18 mouse cellular contexts compared by ENCODE assay signal in genomic region chr4:150326005-150326404, GRCm38 (mm10). TPM values are rescaled to one million over a fixed set of nuclear protein-coding genes. Genes with fewer than 3 reads are reported as not detected.
DNase-seq lines count a peak whose midpoint lies in the region; ATAC-seq lines count a peak whose summit lies in the region.
"Had no signal": no experiment of that assay in that cellular context is flagged by ENCODE, and none has a peak within 500 bp of the region (broad histone marks: within the 10 kb centered on the region; RNA-seq: fewer than 3 reads in every experiment).

No protein-coding gene starts in this region.

- 0 out of 2 replicates have a peak overlapping the region, but pooled peaks have one; percentile 36 for H3K27ac ChIP-seq in embryonic facial prominence, embryonic 12.5 days
- H3K27ac ChIP-seq in embryonic facial prominence, embryonic 10.5 days (replicated peaks): no peak overlapping the region
- 0 out of 2 replicates have a peak overlapping the region, but pooled peaks have one; percentile 32 for H3K27ac ChIP-seq in hindbrain, embryonic 14.5 days
- H3K27ac ChIP-seq in hindbrain, embryonic 12.5 days: no peak overlapping the region
- H3K27ac ChIP-seq in embryonic facial prominence, embryonic 15.5 days (replicated peaks): peak overlapping the region; percentile 31
- H3K27ac ChIP-seq in heart, embryonic 12.5 days (ENCODE audit: poor library complexity, severe bottlenecking): no peak overlapping the region
- H3K27ac ChIP-seq: intestine, embryonic 15.5 days had no signal

- no peak overlapping the region for H3K4me2 ChIP-seq in embryonic facial prominence, embryonic 12.5 days (replicated peaks)
- no peak overlapping the region for H3K4me2 ChIP-seq in hindbrain, embryonic 14.5 days (replicated peaks)
- no peak overlapping the region for H3K4me2 ChIP-seq in hindbrain, embryonic 12.5 days (replicated peaks)
- no peak overlapping the region for H3K4me2 ChIP-seq in embryonic facial prominence, embryonic 15.5 days (replicated peaks)
- no peak overlapping the region for H3K4me2 ChIP-seq in heart, embryonic 12.5 days
- H3K4me2 ChIP-seq: hindbrain, embryonic 13.5 days; intestine, embryonic 15.5 days had no signal

- H3K9ac ChIP-seq in embryonic facial prominence, embryonic 12.5 days: no peak overlapping the region
- no peak overlapping the region for H3K9ac ChIP-seq in hindbrain, embryonic 14.5 days
- no peak overlapping the region for H3K9ac ChIP-seq in hindbrain, embryonic 12.5 days
- H3K9ac ChIP-seq in embryonic facial prominence, embryonic 15.5 days: no peak overlapping the region
- H3K9ac ChIP-seq in heart, embryonic 12.5 days: no peak overlapping the region
- H3K9ac ChIP-seq: hindbrain, embryonic 13.5 days; intestine, embryonic 15.5 days had no signal

- no peaks in the 10 kb centered on the region for H3K27me3 ChIP-seq in embryonic facial prominence, embryonic 12.5 days
- H3K27me3 ChIP-seq in embryonic facial prominence, embryonic 10.5 days (replicated peaks; ENCODE audit: low read depth, poor library complexity, severe bottlenecking): no peaks in the 10 kb centered on the region
- no peaks in the 10 kb centered on the region for H3K27me3 ChIP-seq in hindbrain, embryonic 14.5 days (ENCODE audit: control insufficient read depth, insufficient read depth, low read length)
- H3K27me3 ChIP-seq in hindbrain, embryonic 12.5 days: no peaks in the 10 kb centered on the region
- no peaks in the 10 kb centered on the region for H3K27me3 ChIP-seq in embryonic facial prominence, embryonic 15.5 days
- no peaks in the 10 kb centered on the region for H3K27me3 ChIP-seq in heart, embryonic 12.5 days (replicated peaks)
- H3K27me3 ChIP-seq: hindbrain, embryonic 13.5 days; intestine, embryonic 15.5 days; Patski had no signal

- ATAC-seq in embryonic facial prominence, embryonic 12.5 days (ENCODE audit: insufficient number of reproducible peaks, insufficient read depth, low FRiP score, low TSS enrichment): no peak
- no peak for ATAC-seq in hindbrain, embryonic 14.5 days (ENCODE audit: low FRiP score)
- no peak for ATAC-seq in hindbrain, embryonic 12.5 days (ENCODE audit: low FRiP score)
- no peak for ATAC-seq in embryonic facial prominence, embryonic 15.5 days (ENCODE audit: insufficient number of reproducible peaks, low FRiP score, low TSS enrichment, low read depth)
- no peak for ATAC-seq in heart, embryonic 12.5 days (ENCODE audit: insufficient number of reproducible peaks, low FRiP score)
- ATAC-seq: activated CD4-positive, CD25-positive, alpha-beta regulatory T cell, adult 4 months; intestine, embryonic 15.5 days; Patski had no signal

- DNase-seq in embryonic facial prominence, embryonic 10.5 days (ENCODE audit: low spot score): no peak
- no peak for DNase-seq in hindbrain, embryonic 14.5 days (ENCODE audit: low spot score)
- DNase-seq in 3T3-L1 (ENCODE audit: low read depth, low spot score): peak; percentile 67
- DNase-seq: adrenal gland, postnatal 25 days; cerebellum, adult 18-20 months; cerebellum, adult 9-11 months; cerebellum, postnatal 36 days; gastrocnemius, postnatal 36 days; heart, postnatal 10 days; heart, postnatal 4 days had no signal

- peaks cover 6% of the 10 kb centered on the region for H3K4me1 ChIP-seq in embryonic facial prominence, embryonic 12.5 days
- no peaks in the 10 kb centered on the region for H3K4me1 ChIP-seq in embryonic facial prominence, embryonic 10.5 days
- H3K4me1 ChIP-seq in hindbrain, embryonic 14.5 days (replicated peaks; ENCODE audit: control insufficient read depth, insufficient read depth, low read length): peaks cover 6% of the 10 kb centered on the region; the same call in 1 of the 2 replicates
- peaks cover 10% of the 10 kb centered on the region for H3K4me1 ChIP-seq in hindbrain, embryonic 12.5 days
- H3K4me1 ChIP-seq in embryonic facial prominence, embryonic 15.5 days: peaks cover 22% of the 10 kb centered on the region
- H3K4me1 ChIP-seq in heart, embryonic 12.5 days (replicated peaks): peaks cover 13% of the 10 kb centered on the region
- H3K4me1 ChIP-seq: intestine, embryonic 15.5 days had no signal

- WGBS in embryonic facial prominence, embryonic 12.5 days: 76% methylated on average over 2 of the region's 2 CpGs
- 92% methylated on average over 2 of the region's 2 CpGs for WGBS in embryonic facial prominence, embryonic 10.5 days
- WGBS in hindbrain, embryonic 14.5 days: 79% methylated on average over 2 of the region's 2 CpGs
- 81% methylated on average over 2 of the region's 2 CpGs for WGBS in hindbrain, embryonic 12.5 days
- WGBS in embryonic facial prominence, embryonic 15.5 days: 55% methylated on average over 2 of the region's 2 CpGs
- WGBS in heart, embryonic 12.5 days: 93% methylated on average over 2 of the region's 2 CpGs

- no peaks in the 10 kb centered on the region for H3K9me3 ChIP-seq in embryonic facial prominence, embryonic 12.5 days
- peaks cover 4% of the 10 kb centered on the region; the same call in 1 of the 2 replicates for H3K9me3 ChIP-seq in embryonic facial prominence, embryonic 10.5 days
- no peaks in the 10 kb centered on the region for H3K9me3 ChIP-seq in hindbrain, embryonic 14.5 days (ENCODE audit: control insufficient read depth, low read length)
- no peaks in the 10 kb centered on the region for H3K9me3 ChIP-seq in hindbrain, embryonic 12.5 days (replicated peaks)
- no peaks in the 10 kb centered on the region for H3K9me3 ChIP-seq in embryonic facial prominence, embryonic 15.5 days (replicated peaks)
- H3K9me3 ChIP-seq in heart, embryonic 12.5 days (replicated peaks): no peaks in the 10 kb centered on the region
- H3K9me3 ChIP-seq: hindbrain, embryonic 13.5 days; intestine, embryonic 15.5 days had no signal

- H3K36me3 ChIP-seq in embryonic facial prominence, embryonic 12.5 days: no peaks in the 10 kb centered on the region
- H3K36me3 ChIP-seq in embryonic facial prominence, embryonic 10.5 days (replicated peaks): peaks cover 12% of the 10 kb centered on the region
- H3K36me3 ChIP-seq in hindbrain, embryonic 14.5 days (replicated peaks; ENCODE audit: control insufficient read depth, insufficient read depth): no peaks in the 10 kb centered on the region
- no peaks in the 10 kb centered on the region for H3K36me3 ChIP-seq in hindbrain, embryonic 12.5 days
- 0 out of 2 replicates have a peak, but pooled peaks cover 3% of the 10 kb centered on the region for H3K36me3 ChIP-seq in embryonic facial prominence, embryonic 15.5 days
- peaks cover 6% of the 10 kb centered on the region; the same call in 1 of the 2 replicates for H3K36me3 ChIP-seq in heart, embryonic 12.5 days
- H3K36me3 ChIP-seq: hindbrain, embryonic 13.5 days; intestine, embryonic 15.5 days had no signal

- H3K4me3 ChIP-seq in embryonic facial prominence, embryonic 12.5 days: no peak overlapping the region
- H3K4me3 ChIP-seq in embryonic facial prominence, embryonic 10.5 days: no peak overlapping the region
- no peak overlapping the region for H3K4me3 ChIP-seq in hindbrain, embryonic 14.5 days (replicated peaks; ENCODE audit: low read length)
- H3K4me3 ChIP-seq in hindbrain, embryonic 12.5 days: no peak overlapping the region
- no peak overlapping the region for H3K4me3 ChIP-seq in embryonic facial prominence, embryonic 15.5 days (replicated peaks)
- H3K4me3 ChIP-seq in heart, embryonic 12.5 days: no peak overlapping the region
- H3K4me3 ChIP-seq: hindbrain, embryonic 13.5 days; intestine, embryonic 15.5 days had no signal

RNA-seq across cellular contexts. Expression of gene Rere, which starts 44.6 kb away (rescaled TPM):
- 37.7 and 40.7 TPM in 2 replicates for polyA plus RNA-seq in embryonic facial prominence, embryonic 12.5 days (2016; fragmentation: Nextera tagmentation; extraction: Ambion mirVana)
- polyA plus RNA-seq in embryonic facial prominence, embryonic 10.5 days (2016; fragmentation: Nextera tagmentation; extraction: Ambion mirVana): 26.1 and 31.4 TPM in 2 replicates
- polyA plus RNA-seq in hindbrain, embryonic 14.5 days (2014; fragmentation: Nextera tagmentation; extraction: Ambion mirVana): 44.4 and 46.8 TPM in 2 replicates
- 60.5 and 66.1 TPM in 2 replicates for polyA plus RNA-seq in hindbrain, embryonic 12.5 days (2016; fragmentation: Nextera tagmentation; extraction: Ambion mirVana)
- 26.5 and 27.2 TPM in 2 replicates for polyA plus RNA-seq in embryonic facial prominence, embryonic 15.5 days (2015; fragmentation: Nextera tagmentation; extraction: Ambion mirVana)
- polyA plus RNA-seq in heart, embryonic 12.5 days (2016; fragmentation: Nextera tagmentation; extraction: Ambion mirVana): 29.5 and 37.9 TPM in 2 replicates

Comparison
In these comparisons a context has a peak if more than half of its experiments do, and no peak if none do; other contexts are left out.
1. H3K27ac ChIP-seq: peak in embryonic facial prominence, embryonic 12.5 days (single experiment), hindbrain, embryonic 14.5 days (single experiment) and embryonic facial prominence, embryonic 15.5 days (single experiment); none in embryonic facial prominence, embryonic 10.5 days (single experiment), hindbrain, embryonic 12.5 days (single experiment) and heart, embryonic 12.5 days (single experiment).